Mouse (Mus musculus): ENCODE data around the gene Plet1.

The Plet1 gene

GRCm38 (mm10) chr9:50535930-50536329 is 41.6 kb downstream of the Plet1 start:
- DNase-seq (ENCODE audit: low spot score in 2 of 2), result no peak

- DNase-seq (ENCODE audit: low spot score in 2 of 2), result no peak
Measured at GRCm38 (mm10) chr9:50536603-50537135, 42.3 kb downstream of the Plet1 start.

- DNase-seq (ENCODE audit: low spot score in 2 of 2), result no peak
Measured at GRCm38 (mm10) chr9:50537295-50537694, 43.0 kb downstream of the Plet1 start.

- no peak for DNase-seq (ENCODE audit: low spot score in 2 of 2)
Measured at GRCm38 (mm10) chr9:50540170-50540569, 45.8 kb downstream of the Plet1 start.

- DNase-seq (ENCODE audit: low spot score in 2 of 2), result no peak
Measured at GRCm38 (mm10) chr9:50542401-50542800, 48.1 kb downstream of the Plet1 start.

DNA sequence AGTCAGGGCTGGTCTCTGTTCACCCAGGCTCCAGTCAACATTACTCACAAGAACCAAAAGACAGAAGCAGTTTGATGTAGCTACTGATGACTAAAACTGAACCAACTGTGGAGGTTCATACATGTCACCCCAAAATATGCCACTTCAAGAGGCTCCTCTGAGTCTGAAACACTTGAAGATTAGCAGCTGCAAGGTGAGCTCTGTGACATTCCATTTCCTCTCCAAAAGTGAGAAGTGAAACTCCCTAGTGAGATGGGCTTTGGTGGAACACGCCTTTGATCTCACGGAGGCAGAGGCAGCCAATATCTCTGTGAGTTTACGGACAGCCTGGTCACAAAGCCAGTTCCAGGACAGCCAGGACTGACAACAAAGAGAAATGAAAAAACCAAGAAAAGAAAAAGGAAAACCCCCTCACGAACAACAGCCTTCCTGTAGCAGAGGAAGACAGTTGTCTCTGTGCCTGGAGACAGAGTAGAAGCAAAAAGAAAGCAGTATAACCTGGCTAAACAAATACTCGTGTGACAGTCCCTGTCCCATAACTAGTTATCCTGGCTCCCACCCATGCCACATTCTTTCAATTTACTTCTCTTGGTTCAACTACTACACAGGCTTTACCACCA is 53.6 kb downstream of the Plet1 start:
- DNase-seq (ENCODE audit: low spot score in 2 of 2), result no peak

DNA sequence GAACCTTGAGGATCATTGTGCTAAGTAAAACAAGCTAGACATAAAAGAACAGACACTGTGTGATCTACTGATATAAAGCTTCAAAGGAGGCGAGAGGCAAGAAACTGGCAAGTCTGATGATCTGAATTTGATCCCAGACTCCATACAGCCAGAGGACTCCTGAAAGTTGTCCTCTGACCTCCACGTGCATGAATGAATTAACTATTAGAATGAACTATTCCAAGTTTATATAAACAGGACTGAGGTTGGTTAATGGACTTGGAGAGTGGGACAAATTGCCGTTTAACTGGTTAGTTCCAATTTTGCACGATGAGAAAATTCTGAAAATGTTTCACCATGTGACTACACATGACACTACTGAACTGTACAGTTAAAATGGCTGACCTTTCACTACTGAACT is 54.6 kb downstream of the Plet1 start:
- no peak for DNase-seq (ENCODE audit: low spot score in 2 of 2)

DNA sequence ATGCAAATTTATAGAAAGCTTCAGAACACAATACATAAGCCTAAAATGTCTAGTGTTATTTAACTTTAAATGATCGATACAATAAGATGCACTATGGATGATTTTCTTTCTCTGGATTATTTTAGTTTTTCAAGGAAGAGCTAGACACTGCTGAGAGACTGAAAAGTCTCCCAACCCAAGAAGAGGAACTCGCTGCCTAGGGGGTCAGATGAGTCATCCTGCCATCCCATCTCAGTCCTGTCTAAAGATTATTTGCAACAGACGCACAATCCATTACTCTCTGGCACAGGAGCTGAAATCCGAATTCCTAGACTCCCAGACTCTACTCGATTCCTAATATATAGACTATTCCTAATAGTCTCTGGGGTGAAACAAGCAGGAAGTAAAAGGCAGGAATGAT is 57.9 kb downstream of the Plet1 start:
- DNase-seq (ENCODE audit: low spot score in 2 of 2), result no peak

GRCm38 (mm10) chr9:50553547-50553946 is 59.2 kb downstream of the Plet1 start:
- DNase-seq (ENCODE audit: low spot score in 2 of 2), result no peak

GRCm38 (mm10) chr9:50554241-50555093 is 60.1 kb downstream of the Plet1 start, which contains the start of gene Il18:
Il18 (plus strand) TSS chr9:50554827.
- DNase-seq (ENCODE audit: low spot score in 2 of 2), result peak; percentile 66 to 77

DNA sequence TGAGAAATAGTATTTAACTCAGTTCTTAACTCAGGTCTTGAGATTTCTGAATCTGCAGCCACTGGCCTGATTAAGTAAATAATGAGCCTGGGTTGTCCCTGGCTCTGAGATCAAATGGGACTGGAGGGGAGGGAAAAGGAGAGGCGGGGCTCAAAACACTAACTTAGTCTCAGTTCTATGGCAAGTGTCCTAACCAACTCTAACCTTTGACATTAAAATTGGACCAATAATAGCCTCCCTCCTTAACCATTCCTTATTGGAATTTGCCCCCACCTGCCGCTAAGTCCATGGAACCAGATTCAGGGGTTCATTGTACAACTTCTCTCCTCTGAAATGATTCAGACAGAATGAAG is 60.7 kb downstream of the Plet1 start, which contains the start of gene Bco2:
TSS of gene Bco2 (minus strand) at position 88 of the 353 bp plus-strand sequence.
- DNase-seq (ENCODE audit: low spot score in 2 of 2), result no peak

Data from right cerebral cortex, adult 2 months (tissue).